Mouse (Mus musculus) ES-Bruce4 (cell line): ENCODE results near the gene 4930522H14Rik. TPM values are rescaled to one million over a fixed set of nuclear protein-coding genes. Genes with fewer than 3 reads are reported as not detected.

Source experiments
- H3K27ac ChIP-seq: 2 replicates; pipeline ENCODE4 v1.5.1; 2012; ENCODE audit warnings: low read length, inconsistent platforms; ENCODE audit not compliant: insufficient read depth
- H3K27me3 ChIP-seq: 2 replicates; pipeline ENCODE4 v1.6.1; 2012; ENCODE audit warnings: mild to moderate bottlenecking, low read length, inconsistent platforms; ENCODE audit not compliant: control insufficient read depth, poor library complexity, insufficient read depth, severe bottlenecking
- H3K36me3 ChIP-seq: 2 replicates; pipeline ENCODE4 v1.6.1; 2012; ENCODE audit warnings: inconsistent platforms, mild to moderate bottlenecking, low read length, moderate library complexity; ENCODE audit not compliant: control insufficient read depth, poor library complexity, insufficient read depth, severe bottlenecking
- H3K4me1 ChIP-seq: one replicate; pipeline ENCODE4 v1.8.1; 2011; ENCODE audit warnings: low read length; ENCODE audit not compliant: control insufficient read depth, insufficient read depth
- H3K4me3 ChIP-seq: 2 replicates; pipeline ENCODE4 v1.5.1; 2011; ENCODE audit warnings: low read depth, mild to moderate bottlenecking, low read length
- H3K9ac ChIP-seq: 2 replicates; pipeline ENCODE4 v1.6.1; 2012; ENCODE audit warnings: low read depth, mild to moderate bottlenecking, inconsistent platforms; ENCODE audit not compliant: poor library complexity, severe bottlenecking
- H3K9me3 ChIP-seq: replicated peaks from 2 replicates; pipeline ENCODE4 v1.6.1; 2012; ENCODE audit warnings: mild to moderate bottlenecking, low read length, inconsistent platforms; ENCODE audit not compliant: control insufficient read depth, poor library complexity, insufficient read depth, severe bottlenecking
- CTCF ChIP-seq: IDR thresholded peaks from one replicate; pipeline ENCODE4 v1.8.1; 2011; ENCODE audit warnings: low read depth, low read length
- EP300 ChIP-seq: IDR thresholded peaks from 2 replicates; pipeline ENCODE4 v1.6.1; 2011; ENCODE audit warnings: low read depth, low read length; ENCODE audit not compliant: insufficient read depth
- POLR2A ChIP-seq: IDR thresholded peaks from one replicate; pipeline ENCODE4 v1.8.1; 2011; ENCODE audit warnings: low read length; ENCODE audit not compliant: insufficient read depth
- polyA plus RNA-seq: library from polyadenylated mRNA; stranded (reverse); fragments of >200 nt; gene quantifications from 2 replicates; pipeline ENCODE4 v1.2.4, GENCODE M21; 2011; ENCODE audit warnings: low read depth; ENCODE audit not compliant: missing spikeins, insufficient read depth, insufficient read length

Gene 4930522H14Rik
- polyA plus RNA-seq, 1 experiment, result not detected

- Histone ChIP-seq H3K27me3 (no peaks in the 10 kb centered on the region), H3K9me3 (no peaks in the 10 kb centered on the region), H3K4me1 (no peaks in the 10 kb centered on the region)
These were observed 48.4 kb downstream of the 4930522H14Rik start for GRCm38 (mm10) chr4:109482701-109483100.

GRCm38 (mm10) chr4:109481424-109481823 is 49.7 kb downstream of the 4930522H14Rik start:
- Histone ChIP-seq H3K9ac (no peak overlapping the region), H3K27me3 (no peaks in the 10 kb centered on the region), H3K9me3 (no peaks in the 10 kb centered on the region), H3K4me3 (no peak overlapping the region), H3K27ac (no peak overlapping the region), H3K4me1 (no peaks in the 10 kb centered on the region), H3K36me3 (no peaks in the 10 kb centered on the region)
- TF ChIP-seq POLR2A, result no peak
- TF ChIP-seq CTCF, result no peak
- TF ChIP-seq EP300, result no peak

More at GRCm38 (mm10) chr4:109482701-109483100, 48.4 kb downstream of the 4930522H14Rik start:
- TF ChIP-seq CTCF (no peak), POLR2A (no peak), EP300 (no peak)
- Histone ChIP-seq H3K27ac (no peak overlapping the region), H3K4me3 (no peak overlapping the region), H3K9ac (no peak overlapping the region), H3K36me3 (no peaks in the 10 kb centered on the region)

GRCm38 (mm10) chr4:109477454-109477853 is 53.6 kb downstream of the 4930522H14Rik start:
- Histone ChIP-seq H3K36me3 (no peaks in the 10 kb centered on the region; the same call in 1 of the 2 replicates), H3K4me3 (no peak overlapping the region), H3K9me3 (no peaks in the 10 kb centered on the region), H3K4me1 (peaks cover 1% of the 10 kb centered on the region), H3K27me3 (no peaks in the 10 kb centered on the region), H3K27ac (no peak overlapping the region), H3K9ac (no peak overlapping the region)
- TF ChIP-seq POLR2A, result no peak
- TF ChIP-seq CTCF, result no peak
- no peak for TF ChIP-seq EP300

- H3K36me3 ChIP-seq, result peaks cover 3% of the 10 kb centered on the region
- H3K27me3 ChIP-seq, result no peaks in the 10 kb centered on the region
- H3K9ac ChIP-seq, result peak overlapping the region; percentile 98
- peak overlapping the region; percentile 99 for H3K4me3 ChIP-seq
- peaks cover 1% of the 10 kb centered on the region for H3K4me1 ChIP-seq
- H3K9me3 ChIP-seq, result no peaks in the 10 kb centered on the region
- TF ChIP-seq POLR2A (peak; percentile 65), EP300 (no peak)
- H3K27ac ChIP-seq, result no peak overlapping the region
These were observed 54.5 kb downstream of the 4930522H14Rik start for GRCm38 (mm10) chr4:109476554-109477014.

GRCm38 (mm10) chr4:109475577-109476553 is 55.2 kb downstream of the 4930522H14Rik start:
- H3K9me3 ChIP-seq, result no peaks in the 10 kb centered on the region
- H3K27me3 ChIP-seq, result no peaks in the 10 kb centered on the region
- peak overlapping the region; percentile 98 for H3K9ac ChIP-seq
- TF ChIP-seq EP300, result no peak
- TF ChIP-seq CTCF, result no peak
- TF ChIP-seq POLR2A, result no peak
- H3K36me3 ChIP-seq, result peaks cover 3% of the 10 kb centered on the region
- H3K4me1 ChIP-seq, result peaks cover 1% of the 10 kb centered on the region
- peak overlapping the region; percentile 99 for H3K4me3 ChIP-seq
- no peak overlapping the region for H3K27ac ChIP-seq

- Histone ChIP-seq H3K27ac (no peak overlapping the region), H3K9ac (no peak overlapping the region), H3K36me3 (peaks cover 3% of the 10 kb centered on the region), H3K27me3 (no peaks in the 10 kb centered on the region), H3K4me1 (peaks cover 1% of the 10 kb centered on the region), H3K9me3 (no peaks in the 10 kb centered on the region), H3K4me3 (no peak overlapping the region)
- TF ChIP-seq CTCF (no peak), POLR2A (no peak), EP300 (no peak)
These were observed 56.0 kb downstream of the 4930522H14Rik start for GRCm38 (mm10) chr4:109475078-109475477.
